Mouse (Mus musculus) lung, adult 2 months (tissue): Measurements from ENCODE around the gene Usp24. TPM values are rescaled to one million over a fixed set of nuclear protein-coding genes. Genes with fewer than 3 reads are reported as not detected.

Experiments used
- DNase-seq: peaks from one replicate; pipeline ENCODE4 v3.0.0; 2022
- H3K4me1 ChIP-seq: fragments of 200-500 bp; 2 replicates; pipeline ENCODE4 v1.6.1; 2011; ENCODE audit warnings: low read length; ENCODE audit not compliant: control insufficient read depth, insufficient read depth
- H3K4me3 ChIP-seq: fragments of 200-500 bp; replicated peaks from 2 replicates; pipeline ENCODE3; 2011; ENCODE audit warnings: low read depth, mild to moderate bottlenecking, control low read depth, low read length; ENCODE audit errors: extremely low read depth
- CTCF ChIP-seq: fragments of 200-500 bp; IDR thresholded peaks from 2 replicates; pipeline ENCODE4 v1.5.1; 2011; ENCODE audit warnings: mild to moderate bottlenecking, low read length, control low read depth; ENCODE audit not compliant: insufficient read depth
- POLR2A ChIP-seq: fragments of 200-500 bp; IDR thresholded peaks from 2 replicates; pipeline ENCODE4 v1.6.1; 2011; ENCODE audit warnings: low read depth, mild to moderate bottlenecking, control low read depth, low read length, borderline replicate concordance; ENCODE audit errors: extremely low read depth
- WGBS: fragments of 180-500 bp; shearing (Covaris S2); methylation state at CpG from one replicate; pipeline ENCODE4 v1.1.7; 2018; 5-methylcytosine and 5-hydroxymethylcytosine counted together
- polyA plus RNA-seq: library from polyadenylated mRNA; depleted of rRNA; stranded (reverse); fragments of >200 nt; gene quantifications from 2 replicates; pipeline ENCODE4 v1.2.3, GENCODE M21; 2012

Usp24 gene
- polyA plus RNA-seq, 1 experiment: 11.1 TPM

DNA sequence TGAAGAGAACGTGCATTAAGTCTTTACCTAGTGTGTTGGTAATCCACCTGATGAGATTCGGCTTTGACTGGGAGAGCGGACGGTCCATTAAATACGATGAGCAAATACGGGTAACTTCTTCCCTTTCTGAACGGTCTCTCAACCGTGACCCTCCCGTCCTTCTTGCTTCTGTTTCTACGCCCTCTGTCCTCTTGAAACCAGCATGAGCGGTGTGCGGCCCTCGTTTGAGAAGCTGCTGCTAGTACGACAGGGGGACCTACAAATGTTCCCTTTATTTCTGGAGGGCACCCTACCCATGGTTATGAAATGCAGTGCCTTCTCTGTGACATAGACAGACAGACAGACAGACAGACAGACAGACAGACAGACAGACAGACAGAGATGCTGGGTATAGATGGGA lies 93.6 kb downstream of the Usp24 start:
- no peak for DNase-seq
- TF ChIP-seq POLR2A (no peak), CTCF (no peak)
- 93% methylated on average over 14 of the region's 14 CpGs for WGBS
- Histone ChIP-seq H3K4me1 (no peaks in the 10 kb centered on the region), H3K4me3 (no peak overlapping the region)

DNA sequence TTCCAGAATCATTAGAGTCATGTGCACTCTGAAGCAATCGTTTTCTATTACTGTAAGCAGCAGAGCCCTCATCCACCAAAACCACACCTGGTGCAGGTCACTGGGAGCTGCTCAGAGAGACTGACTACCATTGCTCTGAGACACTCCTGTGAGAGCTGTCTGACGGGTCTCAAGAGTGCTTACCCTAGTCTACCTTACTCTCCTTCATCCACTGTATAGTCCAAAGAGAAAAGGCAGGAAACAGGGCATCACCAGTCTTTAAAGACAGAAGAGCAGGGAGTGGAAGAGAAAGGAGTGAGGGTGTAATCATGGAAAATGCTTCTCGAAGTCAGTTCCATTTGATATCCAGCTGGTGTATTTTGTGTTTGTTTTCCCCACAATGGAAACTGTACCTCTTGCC lies 103.2 kb downstream of the Usp24 start:
- 76% methylated on average over 3 of the region's 3 CpGs for WGBS
- TF ChIP-seq CTCF: no peak
- no peak for TF ChIP-seq POLR2A
- H3K4me1 ChIP-seq: no peaks in the 10 kb centered on the region
- no peak overlapping the region for H3K4me3 ChIP-seq
- DNase-seq: no peak

GRCm38 (mm10) chr4:106419791-106420190 lies 103.8 kb downstream of the Usp24 start:
- H3K4me3 ChIP-seq: no peak overlapping the region
- 85% methylated on average over 6 of the region's 6 CpGs for WGBS
- DNase-seq: no peak
- no peaks in the 10 kb centered on the region for H3K4me1 ChIP-seq
- TF ChIP-seq POLR2A: no peak
- no peak for TF ChIP-seq CTCF

- no peaks in the 10 kb centered on the region for H3K4me1 ChIP-seq
- TF ChIP-seq POLR2A (no peak), CTCF (no peak)
- no peak for DNase-seq
- 93% methylated on average over 3 of the region's 3 CpGs for WGBS
- H3K4me3 ChIP-seq: no peak overlapping the region
Measured at GRCm38 (mm10) chr4:106422597-106422996, 106.6 kb downstream of the Usp24 start.

GRCm38 (mm10) chr4:106424560-106424959 lies 108.5 kb downstream of the Usp24 start:
- no peak for DNase-seq
- H3K4me3 ChIP-seq: no peak overlapping the region
- TF ChIP-seq CTCF: no peak
- TF ChIP-seq POLR2A: no peak

DNA sequence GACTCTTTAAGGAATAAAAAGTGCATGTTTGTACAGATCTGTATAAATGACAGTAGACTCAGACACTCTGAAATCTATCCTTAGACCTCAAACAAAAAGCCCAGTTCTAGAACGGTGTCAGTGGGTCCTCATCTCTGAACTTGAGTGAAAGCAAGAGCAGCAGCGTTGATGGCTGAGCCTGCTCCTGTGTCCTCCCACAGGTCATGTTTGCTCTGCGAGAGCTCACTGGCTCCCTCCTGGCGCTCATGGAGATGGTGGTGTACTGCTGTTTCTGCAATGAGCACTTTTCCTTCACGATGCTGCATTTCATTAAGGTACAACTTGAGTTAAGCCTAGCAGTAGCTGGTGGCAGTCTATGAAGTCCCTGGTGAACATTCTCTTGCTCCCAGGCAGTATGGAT lies 110.3 kb downstream of the Usp24 start:
- TF ChIP-seq CTCF (no peak), POLR2A (no peak)
- no peak overlapping the region for H3K4me3 ChIP-seq
- WGBS: 73% methylated on average over 5 of the region's 5 CpGs
- H3K4me1 ChIP-seq: no peaks in the 10 kb centered on the region
- no peak for DNase-seq

More at GRCm38 (mm10) chr4:106424560-106424959, 108.5 kb downstream of the Usp24 start:
- no peaks in the 10 kb centered on the region for H3K4me1 ChIP-seq
- WGBS: 97% methylated on average over 1 of the region's 1 CpGs

- Histone ChIP-seq H3K4me3 (no peak overlapping the region), H3K4me1 (no peaks in the 10 kb centered on the region)
- 92% methylated on average over 6 of the region's 6 CpGs for WGBS
- no peak for DNase-seq
- TF ChIP-seq CTCF: no peak
- no peak for TF ChIP-seq POLR2A
Measured at GRCm38 (mm10) chr4:106428616-106429015, 112.6 kb downstream of the Usp24 start.

DNA sequence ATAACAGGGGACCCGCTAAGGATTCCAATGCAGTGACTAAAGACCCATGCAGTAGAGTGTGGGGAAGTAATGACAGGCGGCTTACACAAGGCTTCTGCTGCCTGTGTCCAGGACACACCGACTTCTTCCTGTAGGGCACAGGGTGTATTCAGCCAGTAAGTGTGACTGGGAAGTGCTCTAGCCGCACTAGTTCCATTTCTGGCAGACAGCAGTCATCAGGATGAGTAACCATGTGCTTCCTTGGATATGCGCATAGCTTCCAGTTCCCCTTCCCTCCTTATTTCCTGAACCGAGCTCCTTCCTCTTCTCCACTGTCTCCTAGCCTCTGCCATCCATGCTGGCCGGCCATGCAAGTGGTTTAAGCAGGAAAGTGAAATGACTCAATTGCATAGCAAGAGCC lies 113.1 kb downstream of the Usp24 start:
- TF ChIP-seq POLR2A (no peak), CTCF (no peak)
- no peak for DNase-seq
- no peak overlapping the region for H3K4me3 ChIP-seq
- 65% methylated on average over 7 of the region's 7 CpGs for WGBS
- no peaks in the 10 kb centered on the region for H3K4me1 ChIP-seq

DNA sequence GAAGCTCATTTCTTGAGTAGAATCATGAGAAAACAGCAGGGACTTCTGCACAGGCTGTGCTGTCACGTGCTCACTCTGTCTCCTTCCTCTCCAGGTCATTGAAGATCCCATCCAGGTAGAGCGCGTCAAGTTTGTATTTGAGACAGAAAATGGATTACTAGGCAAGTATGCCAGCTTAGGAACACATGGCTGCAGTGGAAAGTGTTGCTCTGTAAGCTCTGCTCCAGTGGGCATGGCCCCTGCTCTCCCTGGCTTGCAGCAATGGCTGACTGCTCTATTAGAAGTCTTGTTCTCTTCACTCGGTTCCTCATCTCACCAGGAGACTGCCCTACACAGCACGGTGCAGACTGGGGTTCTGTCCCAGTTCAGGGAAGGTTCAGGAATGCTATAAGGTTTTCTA lies 114.4 kb downstream of the Usp24 start:
- DNase-seq: no peak
- no peak for TF ChIP-seq POLR2A
- TF ChIP-seq CTCF: no peak
- H3K4me3 ChIP-seq: no peak overlapping the region
- no peaks in the 10 kb centered on the region for H3K4me1 ChIP-seq
- 93% methylated on average over 5 of the region's 5 CpGs for WGBS

- TF ChIP-seq CTCF: no peak
- no peak for DNase-seq
- WGBS: 82% methylated on average over 2 of the region's 2 CpGs
- no peaks in the 10 kb centered on the region for H3K4me1 ChIP-seq
- no peak overlapping the region for H3K4me3 ChIP-seq
Measured at GRCm38 (mm10) chr4:106435426-106435825, 119.4 kb downstream of the Usp24 start.

- 67% methylated on average over 4 of the region's 4 CpGs for WGBS
- DNase-seq: no peak
- Histone ChIP-seq H3K4me3 (no peak overlapping the region), H3K4me1 (no peaks in the 10 kb centered on the region)
- TF ChIP-seq POLR2A (no peak), CTCF (peak; percentile 57)
Measured at GRCm38 (mm10) chr4:106436475-106436874, 120.5 kb downstream of the Usp24 start.
